Mouse (Mus musculus) liver, adult 2 months (tissue): Measurements from ENCODE around the gene Zfp663.

Source experiments
- CTCF ChIP-seq: fragments of 200-500 bp; IDR thresholded peaks from 2 replicates; pipeline ENCODE4 v1.5.1; 2011; ENCODE audit warnings: low read depth, low read length, control low read depth
- POLR2A ChIP-seq: fragments of 200-500 bp; IDR thresholded peaks from 2 replicates; pipeline ENCODE4 v1.6.1; 2011; ENCODE audit warnings: low read length, control low read depth; ENCODE audit not compliant: insufficient read depth; ENCODE audit errors: extremely low read depth

DNA sequence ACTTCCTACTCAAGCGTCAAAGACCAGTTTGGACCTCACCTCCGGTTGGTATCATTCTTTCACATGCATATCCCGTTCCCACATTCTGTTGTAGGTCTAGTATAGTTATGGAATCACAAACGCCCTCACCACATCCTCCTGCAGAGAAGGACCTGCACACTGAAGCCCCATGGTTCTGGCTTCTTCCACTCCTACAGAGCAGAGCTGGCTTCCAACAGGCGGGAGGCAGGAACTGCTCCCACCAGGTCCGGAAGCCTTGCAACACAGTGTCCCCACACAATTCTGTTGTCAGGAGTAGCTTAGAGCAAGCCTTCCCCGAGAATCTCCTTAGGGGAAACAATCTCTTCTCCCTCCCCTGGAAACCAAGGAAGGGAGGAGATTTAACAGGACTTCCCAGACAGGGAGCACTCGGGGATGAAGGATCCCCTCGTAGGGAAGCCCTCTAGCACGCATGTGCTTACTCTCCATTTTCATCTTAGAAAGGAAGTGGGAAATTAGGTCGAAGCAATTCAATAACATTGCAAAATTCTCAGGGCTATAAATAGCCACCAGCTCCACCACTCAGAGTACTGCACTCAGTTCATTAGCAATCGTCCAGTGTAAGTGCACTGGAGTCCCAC, 47.9 kb downstream of the Zfp663 start:
- TF ChIP-seq POLR2A = no peak
- TF ChIP-seq CTCF = no peak
